Mouse (Mus musculus): ENCODE results near the gene Gp1ba. TPM values are rescaled to one million over a fixed set of nuclear protein-coding genes. Genes with fewer than 3 reads are reported as not detected.

Gene Gp1ba
- polyA plus RNA-seq, 1 experiment from 2014 or later = 0.37 TPM

GRCm38 (mm10) chr11:70668335-70668770 is 29.4 kb downstream of the Gp1ba start:
- DNase-seq (no peak), ATAC-seq (ENCODE audit: low FRiP score, low TSS enrichment) (no peak)
- Histone ChIP-seq H3K9me3 (ENCODE audit: control insufficient read depth, low read length) (no peaks in the 10 kb centered on the region), H3K27ac (replicated peaks; ENCODE audit: low read depth, low read length) (peak overlapping the region; percentile 78), H3K9ac (replicated peaks; ENCODE audit: low read length) (peak overlapping the region; percentile 49), H3K27me3 (ENCODE audit: control insufficient read depth, insufficient read depth, low read length) (no peaks in the 10 kb centered on the region), H3K36me3 (ENCODE audit: control insufficient read depth, insufficient read depth, low read length) (peaks cover 39% of the 10 kb centered on the region), H3K4me3 (replicated peaks; ENCODE audit: low read depth, low read length) (peak overlapping the region; percentile 65), H3K4me2 (ENCODE audit: low read length) (peak overlapping the region; percentile 79), H3K4me1 (ENCODE audit: control insufficient read depth, insufficient read depth, low read length) (peaks cover 19% of the 10 kb centered on the region)
- 1% methylated on average over 15 of the region's 15 CpGs for WGBS

GRCm38 (mm10) chr11:70668771-70669505 is 30.0 kb downstream of the Gp1ba start, which contains the start of gene Spag7:
Spag7 (minus strand) TSS chr11:70669416.
- H3K4me2 ChIP-seq (ENCODE audit: low read length) = peak within 1 kb of the TSS; percentile 79
- peaks cover 37% of the 10 kb centered on the region for H3K36me3 ChIP-seq (ENCODE audit: control insufficient read depth, insufficient read depth, low read length)
- DNase-seq (peak; percentile 97), ATAC-seq (ENCODE audit: low FRiP score, low TSS enrichment) (peak; percentile 96)
- no peaks in the 10 kb centered on the region for H3K9me3 ChIP-seq (ENCODE audit: control insufficient read depth, low read length)
- H3K27ac ChIP-seq (replicated peaks; ENCODE audit: low read depth, low read length) = peak within 1 kb of the TSS; percentile 96
- peak within 1 kb of the TSS; percentile 65 for H3K4me3 ChIP-seq (replicated peaks; ENCODE audit: low read depth, low read length)
- peak within 1 kb of the TSS; percentile 72 for H3K9ac ChIP-seq (replicated peaks; ENCODE audit: low read length)
- WGBS = under 1% methylated on average over 44 of the region's 44 CpGs
- peaks cover 19% of the 10 kb centered on the region for H3K4me1 ChIP-seq (ENCODE audit: control insufficient read depth, insufficient read depth, low read length)
- no peaks in the 10 kb centered on the region for H3K27me3 ChIP-seq (ENCODE audit: control insufficient read depth, insufficient read depth, low read length)

- Histone ChIP-seq H3K4me1 (ENCODE audit: control insufficient read depth, insufficient read depth, low read length) (peaks cover 19% of the 10 kb centered on the region), H3K27me3 (ENCODE audit: control insufficient read depth, insufficient read depth, low read length) (no peaks in the 10 kb centered on the region), H3K36me3 (ENCODE audit: control insufficient read depth, insufficient read depth, low read length) (peaks cover 33% of the 10 kb centered on the region), H3K9me3 (ENCODE audit: control insufficient read depth, low read length) (no peaks in the 10 kb centered on the region), H3K9ac (replicated peaks; ENCODE audit: low read length) (peak overlapping the region; percentile 72), H3K4me3 (replicated peaks; ENCODE audit: low read depth, low read length) (peak overlapping the region; percentile 65), H3K27ac (replicated peaks; ENCODE audit: low read depth, low read length) (peak overlapping the region; percentile 96), H3K4me2 (ENCODE audit: low read length) (peak overlapping the region; percentile 79)
- ATAC-seq (ENCODE audit: low FRiP score, low TSS enrichment) = peak; percentile 32
- WGBS = under 1% methylated on average over 31 of the region's 31 CpGs
- peak; percentile 82 for DNase-seq
Measured at GRCm38 (mm10) chr11:70669582-70670345, 30.8 kb downstream of the Gp1ba start.

- H3K9me3 ChIP-seq (ENCODE audit: control insufficient read depth, low read length) = no peaks in the 10 kb centered on the region
- H3K27ac ChIP-seq (replicated peaks; ENCODE audit: low read depth, low read length) = peak overlapping the region; percentile 96
- H3K27me3 ChIP-seq (ENCODE audit: control insufficient read depth, insufficient read depth, low read length) = no peaks in the 10 kb centered on the region
- H3K4me1 ChIP-seq (ENCODE audit: control insufficient read depth, insufficient read depth, low read length) = peaks cover 19% of the 10 kb centered on the region
- WGBS = 29% methylated on average over 14 of the region's 14 CpGs
- peak overlapping the region; percentile 72 for H3K9ac ChIP-seq (replicated peaks; ENCODE audit: low read length)
- DNase-seq = peak; percentile 45
- ATAC-seq (ENCODE audit: low FRiP score, low TSS enrichment) = no peak
- peaks cover 32% of the 10 kb centered on the region for H3K36me3 ChIP-seq (ENCODE audit: control insufficient read depth, insufficient read depth, low read length)
- H3K4me3 ChIP-seq (replicated peaks; ENCODE audit: low read depth, low read length) = peak overlapping the region; percentile 65
- peak overlapping the region; percentile 79 for H3K4me2 ChIP-seq (ENCODE audit: low read length)
Measured at GRCm38 (mm10) chr11:70670483-70670882, 31.6 kb downstream of the Gp1ba start.

GRCm38 (mm10) chr11:70671333-70672047 is 32.6 kb downstream of the Gp1ba start:
- Histone ChIP-seq H3K4me3 (replicated peaks; ENCODE audit: low read depth, low read length) (0 out of 2 replicates have a peak overlapping the region, but pooled peaks have one; percentile 65), H3K27ac (replicated peaks; ENCODE audit: low read depth, low read length) (0 out of 2 replicates have a peak overlapping the region, but pooled peaks have one; percentile 96)
- DNase-seq = no peak

GRCm38 (mm10) chr11:70674014-70674413 is 35.1 kb downstream of the Gp1ba start:
- H3K27me3 ChIP-seq (ENCODE audit: control insufficient read depth, insufficient read depth, low read length) = no peaks in the 10 kb centered on the region
- no peak overlapping the region for H3K27ac ChIP-seq (replicated peaks; ENCODE audit: low read depth, low read length)
- peaks cover 13% of the 10 kb centered on the region for H3K4me1 ChIP-seq (ENCODE audit: control insufficient read depth, insufficient read depth, low read length)
- H3K4me2 ChIP-seq (ENCODE audit: low read length) = no peak overlapping the region
- ATAC-seq (ENCODE audit: low FRiP score, low TSS enrichment) = no peak
- no peaks in the 10 kb centered on the region for H3K9me3 ChIP-seq (ENCODE audit: control insufficient read depth, low read length)
- 52% methylated on average over 6 of the region's 6 CpGs for WGBS
- H3K9ac ChIP-seq (replicated peaks; ENCODE audit: low read length) = no peak overlapping the region
- H3K4me3 ChIP-seq (replicated peaks; ENCODE audit: low read depth, low read length) = no peak overlapping the region
- no peak for DNase-seq
- peaks cover 49% of the 10 kb centered on the region for H3K36me3 ChIP-seq (ENCODE audit: control insufficient read depth, insufficient read depth, low read length)

More at GRCm38 (mm10) chr11:70671333-70672047, 32.6 kb downstream of the Gp1ba start:
- H3K4me2 ChIP-seq (ENCODE audit: low read length) = peak overlapping the region; percentile 79; the same call in 1 of the 2 replicates
- ATAC-seq (ENCODE audit: low FRiP score, low TSS enrichment) = no peak
- 84% methylated on average over 16 of the region's 16 CpGs for WGBS
- no peak overlapping the region for H3K9ac ChIP-seq (replicated peaks; ENCODE audit: low read length)
- peaks cover 19% of the 10 kb centered on the region for H3K4me1 ChIP-seq (ENCODE audit: control insufficient read depth, insufficient read depth, low read length)
- H3K36me3 ChIP-seq (ENCODE audit: control insufficient read depth, insufficient read depth, low read length) = peaks cover 35% of the 10 kb centered on the region
- H3K27me3 ChIP-seq (ENCODE audit: control insufficient read depth, insufficient read depth, low read length) = no peaks in the 10 kb centered on the region
- H3K9me3 ChIP-seq (ENCODE audit: control insufficient read depth, low read length) = no peaks in the 10 kb centered on the region

DNA sequence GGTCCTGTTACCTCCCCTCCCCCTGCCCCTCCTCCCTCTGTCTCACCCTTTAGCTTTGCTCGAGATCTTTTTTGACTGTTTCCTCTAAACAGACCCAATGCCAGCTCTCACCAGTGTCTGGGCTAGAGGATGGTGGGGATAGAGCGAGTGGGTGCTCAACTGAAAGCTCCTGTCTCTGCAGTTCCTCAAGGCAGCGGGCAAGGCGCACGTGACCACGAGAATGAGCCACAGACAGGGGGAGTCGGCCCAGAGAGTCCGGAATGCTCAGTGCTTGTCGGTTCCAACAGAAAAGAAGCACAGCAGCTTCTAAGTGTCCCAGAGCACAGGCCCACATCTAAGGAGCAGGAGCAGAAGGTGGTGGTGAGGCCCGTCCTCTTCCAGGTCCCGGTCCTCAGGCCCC is 35.6 kb downstream of the Gp1ba start:
- no peak for ATAC-seq (ENCODE audit: low FRiP score, low TSS enrichment)
- H3K9me3 ChIP-seq (ENCODE audit: control insufficient read depth, low read length) = no peaks in the 10 kb centered on the region

DNA sequence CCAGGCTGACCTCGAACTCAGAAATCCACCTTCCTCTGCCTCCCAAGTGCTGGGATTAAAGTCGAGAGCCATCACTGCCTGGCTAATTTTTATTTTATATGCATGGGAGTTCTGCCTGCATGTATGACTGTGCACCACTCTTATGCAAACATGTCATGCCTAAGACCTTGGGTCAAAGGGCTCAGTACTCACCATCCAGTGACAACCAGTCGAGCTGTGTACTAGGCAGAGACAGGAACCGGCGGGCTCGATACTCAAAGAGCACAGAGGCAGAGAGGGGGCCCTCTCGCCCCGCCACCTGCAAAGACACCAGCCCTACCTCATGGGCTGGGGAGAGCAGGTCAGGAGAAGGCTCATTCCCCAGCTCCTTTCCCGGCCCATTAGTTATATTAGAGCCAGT is 39.2 kb downstream of the Gp1ba start:
- no peak overlapping the region for H3K27ac ChIP-seq (replicated peaks; ENCODE audit: low read depth, low read length)
- H3K27me3 ChIP-seq (ENCODE audit: control insufficient read depth, insufficient read depth, low read length) = no peaks in the 10 kb centered on the region
- no peak overlapping the region for H3K4me2 ChIP-seq (ENCODE audit: low read length)
- no peaks in the 10 kb centered on the region for H3K9me3 ChIP-seq (ENCODE audit: control insufficient read depth, low read length)
- H3K36me3 ChIP-seq (ENCODE audit: control insufficient read depth, insufficient read depth, low read length) = peaks cover 63% of the 10 kb centered on the region
- WGBS = 82% methylated on average over 9 of the region's 9 CpGs
- H3K4me1 ChIP-seq (ENCODE audit: control insufficient read depth, insufficient read depth, low read length) = peaks cover 10% of the 10 kb centered on the region; the same call in 1 of the 2 replicates
- DNase-seq (no peak), ATAC-seq (ENCODE audit: low FRiP score, low TSS enrichment) (no peak)
- no peak overlapping the region for H3K9ac ChIP-seq (replicated peaks; ENCODE audit: low read length)
- H3K4me3 ChIP-seq (replicated peaks; ENCODE audit: low read depth, low read length) = no peak overlapping the region

More for the DNA sequence above, 35.6 kb downstream of the Gp1ba start:
- no peak for DNase-seq
- WGBS = 63% methylated on average over 11 of the region's 11 CpGs
- no peaks in the 10 kb centered on the region for H3K27me3 ChIP-seq (ENCODE audit: control insufficient read depth, insufficient read depth, low read length)
- H3K4me2 ChIP-seq (ENCODE audit: low read length) = no peak overlapping the region
- H3K36me3 ChIP-seq (ENCODE audit: control insufficient read depth, insufficient read depth, low read length) = peaks cover 54% of the 10 kb centered on the region
- H3K4me3 ChIP-seq (replicated peaks; ENCODE audit: low read depth, low read length) = no peak overlapping the region
- no peak overlapping the region for H3K9ac ChIP-seq (replicated peaks; ENCODE audit: low read length)
- no peak overlapping the region for H3K27ac ChIP-seq (replicated peaks; ENCODE audit: low read depth, low read length)
- peaks cover 13% of the 10 kb centered on the region for H3K4me1 ChIP-seq (ENCODE audit: control insufficient read depth, insufficient read depth, low read length)
